ENCODE assay signal across 14 mouse cellular contexts in genomic region chr5:13977576-13977975, GRCm38 (mm10).
"Had no signal": no experiment of that assay in that cellular context is flagged by ENCODE, and none has a peak within 500 bp of the region (broad histone marks: within the 10 kb centered on the region; RNA-seq: fewer than 3 reads in every experiment).

No protein-coding gene starts in this region.

- H3K9me3 ChIP-seq: midbrain, embryonic 13.5 days; midbrain, embryonic 15.5 days; neural tube, embryonic 12.5 days; stomach, embryonic 15.5 days had no signal

- H3K27me3 ChIP-seq: midbrain, embryonic 13.5 days; midbrain, embryonic 15.5 days; neural tube, embryonic 12.5 days; stomach, embryonic 15.5 days had no signal

- H3K4me1 ChIP-seq: midbrain, embryonic 15.5 days; stomach, embryonic 15.5 days had no signal

- H3K4me2 ChIP-seq: lung, embryonic 14.5 days; midbrain, embryonic 11.5 days; midbrain, embryonic 13.5 days; midbrain, embryonic 15.5 days; neural tube, embryonic 12.5 days; stomach, embryonic 15.5 days had no signal

- ATAC-seq: midbrain, embryonic 13.5 days; midbrain, embryonic 15.5 days had no signal

- H3K4me3 ChIP-seq: midbrain, embryonic 13.5 days; midbrain, embryonic 15.5 days; neural tube, embryonic 12.5 days; stomach, embryonic 15.5 days had no signal

- H3K36me3 ChIP-seq: midbrain, embryonic 13.5 days; midbrain, embryonic 15.5 days; neural tube, embryonic 12.5 days; stomach, embryonic 15.5 days had no signal

- H3K9ac ChIP-seq: lung, embryonic 14.5 days; midbrain, embryonic 13.5 days; midbrain, embryonic 15.5 days; neural tube, embryonic 12.5 days; stomach, embryonic 15.5 days had no signal

- H3K27ac ChIP-seq: midbrain, embryonic 13.5 days; midbrain, embryonic 15.5 days; neural tube, embryonic 12.5 days; stomach, embryonic 15.5 days; stomach, postnatal 0 days had no signal

- DNase-seq: lung, adult 18-20 months; lung, embryonic 14.5 days; lung, postnatal 10 days; lung, postnatal 4 days; right cerebral cortex, postnatal 14 days; thymus, adult 2 months; thymus, postnatal 25 days; thymus, postnatal 4 days had no signal
